Mouse (Mus musculus) adrenal gland, postnatal 14 days (tissue): ENCODE data around the gene Vmn1r165. TPM values are rescaled to one million over a fixed set of nuclear protein-coding genes. Genes with fewer than 3 reads are reported as not detected.
"Not testable (repeated sequence)": the region's sequence is repeated elsewhere in the genome, so short reads cannot be mapped to it uniquely, and the experiment has no call there.

ENCODE experiments used
- DNase-seq: peaks from one replicate; pipeline ENCODE4 v3.0.0; 2021; ENCODE audit warnings: mixed read lengths
- long read RNA-seq, 2 experiments: library from polyadenylated mRNA; stranded (forward); transcript quantifications; one replicate each; pipeline ENCODE4 v2.0.0; 2021
- total RNA-seq: library from RNA; stranded (reverse); gene quantifications from 2 replicates; pipeline ENCODE4 v1.2.3, GENCODE M21; 2021

Vmn1r165 gene
- not detected in 2 replicates for total RNA-seq
- long read RNA-seq, experiment 1, result 0 reads
- long read RNA-seq, experiment 2, result 0 reads

DNA sequence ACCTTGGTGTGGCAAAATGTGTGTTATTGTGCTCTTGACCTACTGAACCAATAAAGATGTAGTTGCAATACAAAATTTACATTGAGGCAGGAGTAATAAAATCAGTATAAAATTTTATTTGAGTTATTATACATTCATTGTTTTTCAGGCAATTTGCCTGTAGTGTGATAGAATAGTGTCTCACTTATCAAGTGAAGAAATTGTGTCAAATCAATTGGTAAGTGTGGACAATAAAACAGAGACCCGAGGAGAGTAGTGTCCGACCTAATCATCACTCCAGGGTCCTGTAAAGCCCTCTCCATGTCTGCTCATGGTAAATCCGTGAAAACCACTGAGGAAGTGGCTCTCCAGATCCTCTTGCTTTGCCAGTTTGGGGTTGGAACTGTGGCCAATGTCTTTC lies at the start of gene Vmn1r165:
TSS of gene Vmn1r165 (plus strand) at position 301 of the 400 bp plus-strand sequence.
- not testable (repeated sequence) for DNase-seq

DNA sequence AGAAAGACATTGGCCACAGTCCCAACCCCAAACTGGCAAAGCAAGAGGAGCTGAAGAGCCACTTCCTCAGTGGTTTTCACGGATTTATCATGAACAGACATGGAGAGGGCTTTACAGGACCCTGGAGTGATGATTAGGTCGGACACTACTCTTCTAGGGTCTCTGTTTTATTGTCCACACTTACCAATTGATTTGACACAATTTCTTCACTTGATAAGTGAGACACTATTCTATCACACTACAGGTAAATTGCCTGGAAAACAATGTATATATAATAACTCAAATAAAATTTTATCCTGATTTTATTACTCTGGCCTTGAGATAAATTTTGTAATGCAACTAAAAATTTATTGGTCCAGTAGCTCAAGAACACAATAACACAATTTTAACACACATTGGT lies 34.5 kb downstream of the Vmn1r165 start, which contains the start of gene Vmn1r166:
TSS of gene Vmn1r166 (minus strand) at position 101 of the 400 bp plus-strand sequence.
- not testable (repeated sequence) for DNase-seq

Other genes starting within 250 kb of the Vmn1r165 start
- not detected in 2 replicates for gene Gm4214, start 232.7 kb upstream of the Vmn1r165 start, total RNA-seq
- not detected in 2 replicates for gene Gm4216, start 197.4 kb upstream of the Vmn1r165 start, total RNA-seq
- gene Vmn1r163, start 161.8 kb upstream of the Vmn1r165 start, total RNA-seq, result not detected in 2 replicates
- not detected in 2 replicates for gene Gm8720, start 149.9 kb upstream of the Vmn1r165 start, total RNA-seq
- not detected in 2 replicates for gene Gm10662, start 72.9 kb upstream of the Vmn1r165 start, total RNA-seq
- not detected in 2 replicates for gene Vmn1r166, start 34.4 kb downstream of the Vmn1r165 start, total RNA-seq
- not detected in 2 replicates for gene Gm6902, start 61.6 kb downstream of the Vmn1r165 start, total RNA-seq
- not detected in 2 replicates for gene Nlrp4e, start 83.9 kb downstream of the Vmn1r165 start, total RNA-seq
- not detected in 2 replicates for gene Nlrp5, start 168.6 kb downstream of the Vmn1r165 start, total RNA-seq